Mouse (Mus musculus): ENCODE measurements around the gene Gm28434. TPM values are rescaled to one million over a fixed set of nuclear protein-coding genes. Genes with fewer than 3 reads are reported as not detected.
A peak's percentile ranks its signal among the peaks of the same experiment; 100 is the strongest.

Gene Gm28434
- not detected in 2 replicates for polyA plus RNA-seq (2014; fragmentation: Nextera tagmentation; extraction: Ambion mirVana)

DNA sequence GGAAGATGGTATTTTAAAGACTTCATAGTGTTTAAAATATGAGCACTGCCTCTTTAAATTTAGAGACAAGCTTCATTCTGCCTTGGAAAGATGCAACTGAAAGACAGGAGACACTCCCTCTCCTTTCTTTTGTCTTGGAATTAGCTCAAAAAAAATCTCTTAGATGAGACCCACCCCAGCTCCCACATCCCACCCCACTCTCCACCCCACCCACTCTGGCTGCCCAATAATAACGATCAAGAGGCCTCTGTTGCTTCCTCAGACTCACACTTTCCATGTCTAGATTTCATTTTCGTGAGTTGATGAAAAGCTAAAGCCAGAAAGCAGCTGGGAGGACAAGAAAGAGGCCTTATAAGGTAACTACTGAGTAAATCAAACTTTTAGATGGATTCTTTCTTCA lies at the start of gene Gm28434, which contains the start of gene 2310003L06Rik:
Gm28434 (plus strand) TSS at position 317 of the 400 bp plus-strand sequence.
2310003L06Rik (plus strand) TSS at position 259 of the 400 bp plus-strand sequence.
- DNase-seq (ENCODE audit: low spot score) (no peak), ATAC-seq (replicated peaks; ENCODE audit: insufficient number of reproducible peaks, low FRiP score, low TSS enrichment, low read depth) (no peak)
- H3K36me3 ChIP-seq (replicated peaks; ENCODE audit: control insufficient read depth, insufficient read depth, low read depth, low read length) = no peaks in the 10 kb centered on the region
- no peak within 1 kb of the TSS for H3K27ac ChIP-seq (replicated peaks; ENCODE audit: low read depth, low read length)
- WGBS = 65% methylated on average over 2 of the region's 2 CpGs
- H3K9ac ChIP-seq (replicated peaks; ENCODE audit: low read length) = no peak within 1 kb of the TSS
- H3K4me3 ChIP-seq (ENCODE audit: low read depth, low read length) = no peak within 1 kb of the TSS
- no peak within 1 kb of the TSS for H3K4me2 ChIP-seq (ENCODE audit: low read depth, low read length)
- no peaks in the 10 kb centered on the region for H3K27me3 ChIP-seq (ENCODE audit: control insufficient read depth, insufficient read depth, low read length)
- no peaks in the 10 kb centered on the region for H3K9me3 ChIP-seq (replicated peaks; ENCODE audit: control insufficient read depth, low read length)
- H3K4me1 ChIP-seq (ENCODE audit: control insufficient read depth, insufficient read depth, low read length) = no peaks in the 10 kb centered on the region

DNA sequence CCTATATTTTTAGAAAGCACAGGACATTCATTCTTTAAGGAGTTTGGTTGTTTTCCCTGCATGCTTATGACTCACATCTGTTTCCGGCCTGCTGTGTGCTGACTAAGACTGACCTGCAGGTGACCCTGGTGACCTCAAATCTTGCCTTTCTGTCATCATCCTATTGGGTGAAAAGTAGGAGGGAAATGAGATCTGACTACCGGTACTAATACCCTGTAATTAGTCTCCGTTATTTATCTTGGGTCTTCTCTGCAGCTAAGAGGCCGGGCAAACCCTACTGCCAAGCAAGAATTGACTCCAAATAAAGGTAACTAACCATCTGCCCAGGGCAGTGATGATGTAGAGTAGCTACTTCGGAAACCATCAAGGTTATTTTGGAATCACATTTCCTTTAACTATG lies 43.9 kb upstream of the Gm28434 start, which contains the start of gene Csn3:
Csn3 (plus strand) TSS at position 208 of the 400 bp plus-strand sequence.
- Histone ChIP-seq H3K27me3 (ENCODE audit: control insufficient read depth, insufficient read depth, low read length) (no peaks in the 10 kb centered on the region), H3K27ac (replicated peaks; ENCODE audit: low read depth, low read length) (no peak within 1 kb of the TSS), H3K4me2 (ENCODE audit: low read depth, low read length) (no peak within 1 kb of the TSS), H3K4me3 (ENCODE audit: low read depth, low read length) (no peak within 1 kb of the TSS), H3K9me3 (replicated peaks; ENCODE audit: control insufficient read depth, low read length) (no peaks in the 10 kb centered on the region), H3K4me1 (ENCODE audit: control insufficient read depth, insufficient read depth, low read length) (no peaks in the 10 kb centered on the region), H3K36me3 (replicated peaks; ENCODE audit: control insufficient read depth, insufficient read depth, low read depth, low read length) (no peaks in the 10 kb centered on the region), H3K9ac (replicated peaks; ENCODE audit: low read length) (no peak within 1 kb of the TSS)
- peak; percentile 56; the same call in 1 of the 2 replicates for ATAC-seq (replicated peaks; ENCODE audit: insufficient number of reproducible peaks, low FRiP score, low TSS enrichment, low read depth)
- WGBS = 11% methylated on average over 5 of the region's 5 CpGs
- DNase-seq (ENCODE audit: low spot score) = peak; percentile 52

DNA sequence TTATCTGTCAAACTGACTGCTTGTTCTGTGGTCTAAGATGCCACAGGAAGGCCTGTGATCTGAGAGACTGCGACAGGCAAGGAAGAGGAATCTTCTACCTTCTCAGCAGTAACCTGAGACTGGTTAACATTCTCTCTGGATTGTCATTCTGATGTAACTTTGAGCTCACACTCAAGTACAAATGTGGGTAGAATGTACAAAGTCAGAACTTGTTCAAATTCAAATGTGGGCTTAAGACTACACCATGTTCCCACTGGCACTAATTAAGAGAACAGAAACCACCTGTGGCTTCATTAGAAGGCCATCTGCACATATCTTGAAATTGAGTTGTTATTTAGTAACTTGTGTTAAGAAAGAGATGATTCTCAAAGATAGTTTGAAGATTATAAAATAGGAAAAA lies 37.7 kb upstream of the Gm28434 start:
- Histone ChIP-seq H3K4me3 (ENCODE audit: low read depth, low read length) (no peak overlapping the region), H3K27ac (replicated peaks; ENCODE audit: low read depth, low read length) (no peak overlapping the region), H3K9me3 (replicated peaks; ENCODE audit: control insufficient read depth, low read length) (no peaks in the 10 kb centered on the region), H3K4me1 (ENCODE audit: control insufficient read depth, insufficient read depth, low read length) (no peaks in the 10 kb centered on the region), H3K27me3 (ENCODE audit: control insufficient read depth, insufficient read depth, low read length) (no peaks in the 10 kb centered on the region), H3K4me2 (ENCODE audit: low read depth, low read length) (no peak overlapping the region), H3K36me3 (replicated peaks; ENCODE audit: control insufficient read depth, insufficient read depth, low read depth, low read length) (no peaks in the 10 kb centered on the region), H3K9ac (replicated peaks; ENCODE audit: low read length) (no peak overlapping the region)
- WGBS = 59% methylated on average over 1 of the region's 1 CpGs
- ATAC-seq (replicated peaks; ENCODE audit: insufficient number of reproducible peaks, low FRiP score, low TSS enrichment, low read depth) (no peak), DNase-seq (ENCODE audit: low spot score) (no peak)

DNA sequence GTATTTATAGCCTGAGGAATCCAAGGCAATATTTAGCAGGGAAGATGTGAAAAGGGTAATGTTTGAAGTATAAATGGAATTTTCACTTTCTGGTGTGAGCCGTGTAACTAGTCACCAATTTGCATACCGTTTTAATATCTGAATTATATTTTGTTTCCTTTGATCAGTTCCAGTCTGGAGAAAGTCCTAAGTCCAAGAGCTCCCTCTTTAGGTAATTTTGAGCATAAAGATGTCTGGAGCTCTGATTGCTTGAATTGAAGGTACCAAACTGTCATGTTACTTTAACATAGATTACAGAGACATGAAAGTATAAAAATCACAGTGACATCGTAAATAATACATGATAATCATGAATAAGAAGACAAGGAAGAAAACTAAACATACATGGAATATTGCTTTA lies 28.6 kb upstream of the Gm28434 start:
- no peak overlapping the region for H3K4me2 ChIP-seq (ENCODE audit: low read depth, low read length)

DNA sequence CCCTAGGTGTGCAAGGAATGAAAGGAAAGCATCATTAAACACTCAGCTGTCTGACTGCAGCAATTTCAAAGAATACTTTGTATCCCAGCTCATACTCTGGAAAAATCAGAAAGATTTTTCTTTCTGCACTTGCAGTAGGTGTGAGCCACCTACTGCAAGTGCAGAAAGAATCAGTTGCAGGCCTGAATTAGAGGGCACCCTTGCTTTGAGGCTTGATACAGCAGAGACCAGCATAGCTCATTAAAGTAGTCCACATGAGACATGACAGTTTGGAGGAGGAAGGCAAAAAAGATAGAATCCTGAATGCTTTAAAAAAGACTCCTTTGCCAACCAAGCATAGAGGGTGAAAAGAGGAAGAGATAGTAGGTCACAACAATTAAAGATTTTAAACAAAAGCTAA lies 26.8 kb upstream of the Gm28434 start:
- no peak overlapping the region for H3K4me2 ChIP-seq (ENCODE audit: low read depth, low read length)
- no peak for ATAC-seq (replicated peaks; ENCODE audit: insufficient number of reproducible peaks, low FRiP score, low TSS enrichment, low read depth)

More for the DNA sequence above, 28.6 kb upstream of the Gm28434 start:
- no peaks in the 10 kb centered on the region for H3K27me3 ChIP-seq (ENCODE audit: control insufficient read depth, insufficient read depth, low read length)
- WGBS = 50% methylated on average over 3 of the region's 3 CpGs
- no peaks in the 10 kb centered on the region for H3K9me3 ChIP-seq (replicated peaks; ENCODE audit: control insufficient read depth, low read length)
- H3K4me1 ChIP-seq (ENCODE audit: control insufficient read depth, insufficient read depth, low read length) = no peaks in the 10 kb centered on the region
- DNase-seq (ENCODE audit: low spot score) (peak; percentile 24), ATAC-seq (replicated peaks; ENCODE audit: insufficient number of reproducible peaks, low FRiP score, low TSS enrichment, low read depth) (no peak)
- H3K4me3 ChIP-seq (ENCODE audit: low read depth, low read length) = no peak overlapping the region
- no peak overlapping the region for H3K27ac ChIP-seq (replicated peaks; ENCODE audit: low read depth, low read length)
- H3K9ac ChIP-seq (replicated peaks; ENCODE audit: low read length) = no peak overlapping the region
- H3K36me3 ChIP-seq (replicated peaks; ENCODE audit: control insufficient read depth, insufficient read depth, low read depth, low read length) = no peaks in the 10 kb centered on the region

DNA sequence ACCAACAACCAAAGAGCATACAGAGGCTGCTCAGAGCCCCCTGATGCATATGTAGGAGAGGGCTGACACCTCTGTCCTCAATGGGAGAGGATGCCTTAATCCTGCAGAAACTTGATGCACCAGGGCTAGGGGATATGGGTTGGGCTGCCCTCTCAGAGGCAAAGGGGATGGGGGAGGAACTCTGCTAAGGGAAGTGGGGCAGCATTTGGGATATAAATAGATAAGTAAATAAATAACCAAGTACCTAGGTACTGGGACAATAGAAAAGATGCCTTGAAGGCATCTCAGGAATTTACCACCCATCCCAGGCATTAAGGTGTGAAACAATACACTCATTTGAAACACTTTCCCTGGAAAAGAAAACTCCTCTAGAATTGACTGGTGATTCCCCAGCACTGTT lies 17.5 kb upstream of the Gm28434 start:
- no peaks in the 10 kb centered on the region for H3K36me3 ChIP-seq (replicated peaks; ENCODE audit: control insufficient read depth, insufficient read depth, low read depth, low read length)
- H3K4me3 ChIP-seq (ENCODE audit: low read depth, low read length) = no peak overlapping the region
- H3K9ac ChIP-seq (replicated peaks; ENCODE audit: low read length) = no peak overlapping the region
- H3K27me3 ChIP-seq (ENCODE audit: control insufficient read depth, insufficient read depth, low read length) = no peaks in the 10 kb centered on the region
- no peaks in the 10 kb centered on the region for H3K9me3 ChIP-seq (replicated peaks; ENCODE audit: control insufficient read depth, low read length)
- DNase-seq (ENCODE audit: low spot score) (no peak), ATAC-seq (replicated peaks; ENCODE audit: insufficient number of reproducible peaks, low FRiP score, low TSS enrichment, low read depth) (no peak)
- H3K4me2 ChIP-seq (ENCODE audit: low read depth, low read length) = no peak overlapping the region
- no peaks in the 10 kb centered on the region for H3K4me1 ChIP-seq (ENCODE audit: control insufficient read depth, insufficient read depth, low read length)
- H3K27ac ChIP-seq (replicated peaks; ENCODE audit: low read depth, low read length) = no peak overlapping the region

More for the DNA sequence above, 26.8 kb upstream of the Gm28434 start:
- H3K4me1 ChIP-seq (ENCODE audit: control insufficient read depth, insufficient read depth, low read length) = no peaks in the 10 kb centered on the region
- DNase-seq (ENCODE audit: low spot score) = no peak
- H3K4me3 ChIP-seq (ENCODE audit: low read depth, low read length) = no peak overlapping the region
- H3K9me3 ChIP-seq (replicated peaks; ENCODE audit: control insufficient read depth, low read length) = no peaks in the 10 kb centered on the region
- H3K9ac ChIP-seq (replicated peaks; ENCODE audit: low read length) = no peak overlapping the region
- no peaks in the 10 kb centered on the region for H3K36me3 ChIP-seq (replicated peaks; ENCODE audit: control insufficient read depth, insufficient read depth, low read depth, low read length)
- no peaks in the 10 kb centered on the region for H3K27me3 ChIP-seq (ENCODE audit: control insufficient read depth, insufficient read depth, low read length)
- H3K27ac ChIP-seq (replicated peaks; ENCODE audit: low read depth, low read length) = no peak overlapping the region

DNA sequence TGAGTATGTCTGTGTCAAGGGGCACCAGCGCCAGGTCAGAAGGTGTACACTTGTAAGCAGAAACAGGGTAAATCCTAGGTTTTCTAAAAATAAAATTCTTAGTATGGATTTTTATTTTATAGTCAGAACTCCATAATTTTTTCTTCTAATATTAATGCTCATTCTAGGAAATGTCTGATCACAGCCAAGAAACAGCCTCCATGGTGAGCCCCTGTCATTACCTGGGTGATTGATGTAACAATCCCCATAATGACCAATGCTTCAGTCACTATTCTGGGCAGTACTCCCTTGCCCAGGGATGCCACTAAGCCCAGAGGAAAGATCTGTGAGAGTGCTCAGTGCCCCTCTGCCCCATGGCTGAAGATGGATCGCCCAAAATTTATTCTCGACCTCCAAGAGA lies 9.8 kb downstream of the Gm28434 start, which contains the start of gene Cabs1:
Cabs1 (plus strand) TSS at position 301 of the 400 bp plus-strand sequence.
- Histone ChIP-seq H3K27ac (replicated peaks; ENCODE audit: low read depth, low read length) (no peak within 1 kb of the TSS), H3K9ac (replicated peaks; ENCODE audit: low read length) (no peak within 1 kb of the TSS), H3K36me3 (replicated peaks; ENCODE audit: control insufficient read depth, insufficient read depth, low read depth, low read length) (no peaks in the 10 kb centered on the region), H3K4me2 (ENCODE audit: low read depth, low read length) (no peak within 1 kb of the TSS), H3K4me1 (ENCODE audit: control insufficient read depth, insufficient read depth, low read length) (no peaks in the 10 kb centered on the region), H3K9me3 (replicated peaks; ENCODE audit: control insufficient read depth, low read length) (no peaks in the 10 kb centered on the region), H3K4me3 (ENCODE audit: low read depth, low read length) (no peak within 1 kb of the TSS), H3K27me3 (ENCODE audit: control insufficient read depth, insufficient read depth, low read length) (no peaks in the 10 kb centered on the region)
- WGBS = 93% methylated on average over 3 of the region's 3 CpGs
- DNase-seq (ENCODE audit: low spot score) (no peak), ATAC-seq (replicated peaks; ENCODE audit: insufficient number of reproducible peaks, low FRiP score, low TSS enrichment, low read depth) (no peak)

DNA sequence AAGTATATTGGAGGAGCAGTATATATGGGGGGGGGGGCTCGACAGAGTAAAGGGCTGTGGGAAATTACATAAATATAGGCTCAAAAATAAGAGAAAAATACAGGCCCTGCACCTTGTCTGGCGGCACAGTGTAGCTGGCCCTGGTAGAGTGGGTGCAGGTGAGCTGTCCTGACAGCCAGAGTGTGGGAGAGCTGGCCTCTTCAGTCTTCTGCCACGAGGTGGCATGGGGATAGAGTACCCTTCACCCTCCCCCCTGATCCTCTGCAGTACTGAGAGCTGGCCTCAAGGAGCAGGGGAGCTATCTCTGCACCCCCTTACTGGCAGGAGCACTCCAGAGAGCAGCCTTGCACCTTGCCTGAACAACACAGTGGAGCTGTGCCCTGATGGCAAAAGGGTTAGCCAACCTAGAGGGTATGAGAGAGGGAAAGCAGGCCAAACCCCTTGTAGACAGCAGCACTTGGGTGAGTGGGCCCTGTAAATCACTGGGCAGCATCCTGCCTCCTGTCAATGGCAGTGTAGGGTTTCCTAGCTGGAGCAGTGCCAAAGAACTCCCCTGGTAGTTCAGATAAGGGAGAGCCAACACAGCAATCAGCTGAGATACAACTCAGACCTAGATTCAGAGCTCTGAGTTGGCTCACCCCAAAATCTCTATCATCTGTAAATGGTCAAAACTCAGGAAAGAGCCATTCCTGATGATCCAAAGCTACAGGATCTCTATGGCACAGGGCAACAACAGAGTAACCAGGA lies 13.3 kb downstream of the Gm28434 start:
- no peak overlapping the region for H3K4me2 ChIP-seq (ENCODE audit: low read depth, low read length)
- H3K4me3 ChIP-seq (ENCODE audit: low read depth, low read length) = no peak overlapping the region
- H3K36me3 ChIP-seq (replicated peaks; ENCODE audit: control insufficient read depth, insufficient read depth, low read depth, low read length) = no peaks in the 10 kb centered on the region
- no peaks in the 10 kb centered on the region for H3K4me1 ChIP-seq (ENCODE audit: control insufficient read depth, insufficient read depth, low read length)
- H3K9ac ChIP-seq (replicated peaks; ENCODE audit: low read length) = no peak overlapping the region
- H3K9me3 ChIP-seq (replicated peaks; ENCODE audit: control insufficient read depth, low read length) = no peaks in the 10 kb centered on the region
- WGBS = 73% methylated on average over 3 of the region's 3 CpGs
- H3K27ac ChIP-seq (replicated peaks; ENCODE audit: low read depth, low read length) = no peak overlapping the region
- ATAC-seq (replicated peaks; ENCODE audit: insufficient number of reproducible peaks, low FRiP score, low TSS enrichment, low read depth) (0 out of 2 replicates have a peak, but pooled peaks have one; percentile 67), DNase-seq (ENCODE audit: low spot score) (no peak)
- H3K27me3 ChIP-seq (ENCODE audit: control insufficient read depth, insufficient read depth, low read length) = no peaks in the 10 kb centered on the region
